Mouse (Mus musculus) ES-CJ7 (cell line): ENCODE measurements around the gene Nudt3.

Experiments used
- DNase-seq: peaks from one replicate; pipeline ENCODE4 v3.0.0; 2011; ENCODE audit warnings: low read depth, low spot score

Gene Nudt3

GRCm38 (mm10) chr17:27565163-27565941 lies 57.9 kb downstream of the Nudt3 start, which contains the start of gene AI413582:
Gene AI413582 (minus strand): TSS chr17:27565756.
- peak; percentile 90 for DNase-seq

GRCm38 (mm10) chr17:27564391-27565162 lies 58.7 kb downstream of the Nudt3 start:
- peak; percentile 59 for DNase-seq

GRCm38 (mm10) chr17:27563771-27564244 lies 59.5 kb downstream of the Nudt3 start:
- no peak for DNase-seq

GRCm38 (mm10) chr17:27561809-27562526 lies 61.3 kb downstream of the Nudt3 start:
- DNase-seq = peak; percentile 51

GRCm38 (mm10) chr17:27560926-27561480 lies 62.3 kb downstream of the Nudt3 start:
- DNase-seq = no peak

GRCm38 (mm10) chr17:27559596-27559995 lies 63.7 kb downstream of the Nudt3 start:
- DNase-seq = no peak

GRCm38 (mm10) chr17:27558845-27559244 lies 64.5 kb downstream of the Nudt3 start:
- no peak for DNase-seq

GRCm38 (mm10) chr17:27557927-27558661 lies 65.2 kb downstream of the Nudt3 start:
- DNase-seq = no peak

- peak; percentile 86 for DNase-seq
These were observed 65.9 kb downstream of the Nudt3 start for GRCm38 (mm10) chr17:27557181-27557926.

- peak; percentile 92 for DNase-seq
These were observed 66.8 kb downstream of the Nudt3 start, which contains the start of gene Hmga1 for GRCm38 (mm10) chr17:27556315-27557011. Gene Hmga1 (plus strand): TSS chr17:27556497.

- DNase-seq = peak; percentile 94
These were observed 67.7 kb downstream of the Nudt3 start for GRCm38 (mm10) chr17:27555512-27556172.

- peak; percentile 83 for DNase-seq
These were observed 68.2 kb downstream of the Nudt3 start for GRCm38 (mm10) chr17:27555075-27555511.

GRCm38 (mm10) chr17:27554062-27554960 lies 69.0 kb downstream of the Nudt3 start:
- DNase-seq = peak; percentile 81

GRCm38 (mm10) chr17:27552215-27553201 lies 70.8 kb downstream of the Nudt3 start:
- no peak for DNase-seq

- DNase-seq = peak; percentile 64
These were observed 71.8 kb downstream of the Nudt3 start for GRCm38 (mm10) chr17:27551393-27551940.

GRCm38 (mm10) chr17:27549234-27549633 lies 74.1 kb downstream of the Nudt3 start:
- no peak for DNase-seq
